Mouse (Mus musculus): ENCODE measurements around the gene Arl1.
"Not testable (repeated sequence)": the region's sequence is repeated elsewhere in the genome, so short reads cannot be mapped to it uniquely, and the experiment has no call there.

Gene Arl1

GRCm38 (mm10) chr10:88765431-88766142 is 34.9 kb downstream of the Arl1 start:
- peak; percentile 25 for DNase-seq

DNA sequence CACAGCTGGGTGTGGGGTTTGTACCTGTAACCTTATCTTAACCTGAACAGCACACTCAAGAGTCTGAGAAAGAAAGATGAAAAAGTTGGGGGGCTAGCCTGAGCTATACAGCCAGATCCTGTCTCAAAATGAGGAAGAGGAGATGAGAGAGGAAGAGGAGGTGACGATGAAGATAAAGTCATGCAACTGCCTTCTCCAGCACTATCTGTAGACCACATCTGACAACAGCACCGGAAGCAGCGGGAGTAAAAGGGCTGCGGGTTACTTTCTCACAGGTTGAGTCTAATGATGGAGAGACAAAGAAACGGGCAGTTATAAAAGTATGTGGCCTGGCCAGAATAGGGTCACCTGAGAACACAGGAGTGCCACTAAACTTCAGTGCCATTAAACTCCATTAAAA is 38.3 kb downstream of the Arl1 start:
- no peak for DNase-seq

GRCm38 (mm10) chr10:88769676-88770075 is 39.0 kb downstream of the Arl1 start:
- DNase-seq = no peak

DNA sequence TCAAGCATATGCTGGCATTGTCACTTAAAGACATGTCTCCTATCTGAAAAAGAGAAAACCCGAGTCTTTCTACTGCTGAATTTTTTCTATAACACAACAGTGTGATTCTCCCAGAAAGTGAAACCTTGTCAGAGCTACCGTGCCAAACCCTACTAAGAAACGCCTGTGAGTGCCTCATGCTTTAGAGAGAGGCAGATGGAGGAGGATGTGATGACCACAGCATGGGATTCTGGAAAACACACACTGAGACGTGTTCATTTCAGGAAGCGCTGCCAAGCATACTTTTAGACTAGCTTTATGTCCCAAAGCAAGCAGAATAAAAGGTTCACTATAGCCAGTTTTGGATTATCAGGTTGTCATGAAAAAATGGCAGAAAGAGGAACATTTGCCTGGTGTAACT is 42.3 kb downstream of the Arl1 start:
- not testable (repeated sequence) for DNase-seq

GRCm38 (mm10) chr10:88776206-88776605 is 45.5 kb downstream of the Arl1 start:
- no peak for DNase-seq

- DNase-seq = no peak
Observed at GRCm38 (mm10) chr10:88780716-88781115, 50.1 kb downstream of the Arl1 start.

DNA sequence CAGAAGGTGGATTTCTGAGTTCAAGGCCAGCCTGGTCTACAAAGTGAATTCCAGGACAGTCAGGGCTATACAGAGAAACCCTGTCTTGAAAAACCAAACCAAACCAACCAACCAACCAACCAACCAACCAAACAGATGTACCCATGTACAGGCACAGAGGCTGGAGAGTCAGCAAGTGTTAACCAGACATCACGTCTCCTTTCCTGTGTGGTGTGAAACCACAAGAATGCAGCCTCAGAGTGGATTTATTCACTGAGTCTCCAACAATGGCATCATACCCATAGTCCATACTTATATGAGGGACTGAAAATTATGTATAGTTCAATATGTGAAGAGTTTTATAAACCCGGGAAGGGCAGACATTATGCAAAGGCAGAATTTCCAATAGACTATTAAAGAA is 52.5 kb downstream of the Arl1 start:
- DNase-seq = not testable (repeated sequence)

DNA sequence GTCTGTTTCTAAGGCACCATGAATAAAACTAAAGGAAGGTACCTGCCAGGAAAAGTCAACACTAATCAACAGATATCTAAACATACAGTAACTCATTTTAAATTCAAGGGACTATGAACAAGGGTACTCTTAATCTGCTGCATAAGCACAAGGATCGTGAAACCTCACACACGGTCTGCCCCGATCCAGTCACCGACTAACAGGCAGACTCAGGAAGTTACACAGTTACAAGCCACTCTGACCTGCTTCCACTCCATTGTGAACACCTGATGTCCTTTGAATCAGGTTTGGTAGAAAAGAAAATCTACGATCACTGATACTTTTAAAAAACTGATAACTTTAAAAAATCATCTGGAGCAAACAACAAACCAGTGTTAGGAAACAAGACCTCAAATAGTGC is 53.3 kb downstream of the Arl1 start:
- DNase-seq = peak; percentile 10

DNA sequence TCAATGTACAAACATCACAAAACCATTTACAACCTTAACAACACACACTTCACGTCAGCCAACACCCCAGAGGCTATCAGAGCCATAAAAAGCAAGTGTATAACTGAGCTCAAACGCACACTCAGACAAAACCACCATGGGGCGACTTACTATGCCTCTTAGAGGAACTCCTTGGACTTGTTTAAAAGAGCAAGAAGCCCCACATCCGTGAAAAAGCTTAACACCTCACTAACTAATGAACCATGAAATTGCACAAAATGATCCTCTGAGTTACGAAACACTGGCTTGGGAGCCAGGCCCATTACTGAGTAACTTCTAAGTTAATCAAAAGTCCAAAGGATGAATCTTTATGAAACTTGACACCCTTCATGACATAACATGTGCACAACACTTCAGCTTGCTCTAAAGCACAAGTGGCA is 53.9 kb downstream of the Arl1 start:
- DNase-seq = peak; percentile 54

GRCm38 (mm10) chr10:88793671-88794070 is 63.0 kb downstream of the Arl1 start:
- no peak for DNase-seq

Measured in kidney, adult 18-20 months (tissue).